Mouse (Mus musculus) layer of hippocampus, adult 8-10 months (tissue): ENCODE results near the gene Zfp296. TPM values are rescaled to one million over a fixed set of nuclear protein-coding genes. Genes with fewer than 3 reads are reported as not detected.
A peak's percentile ranks its signal among the peaks of the same experiment; 100 is the strongest.

Experiments used
- DNase-seq, 2 experiments: peaks; one replicate each; pipeline ENCODE4 v3.0.0; 2022; ENCODE audit warnings: low spot score in 2 of 2
- total RNA-seq, 4 experiments: library from RNA; stranded (reverse); gene quantifications; 2 replicates each; pipeline ENCODE4 v1.2.4; 2022

Zfp296 gene
- 1 to 10 TPM in 2 of 4 experiments, under 1 TPM in 2; 0.90 to 1.3 (median 1.0) TPM for total RNA-seq

- DNase-seq, result no peak
These were observed at the start of gene Zfp296, which contains the start of gene Gemin7 for GRCm38 (mm10) chr7:19577141-19577852. Gene Zfp296 (plus strand): TSS chr7:19577287. Gene Gemin7 (minus strand): TSS chr7:19577595.

- no peak for DNase-seq
These were observed 46.0 kb upstream of the Zfp296 start for GRCm38 (mm10) chr7:19531077-19531476.

DNA sequence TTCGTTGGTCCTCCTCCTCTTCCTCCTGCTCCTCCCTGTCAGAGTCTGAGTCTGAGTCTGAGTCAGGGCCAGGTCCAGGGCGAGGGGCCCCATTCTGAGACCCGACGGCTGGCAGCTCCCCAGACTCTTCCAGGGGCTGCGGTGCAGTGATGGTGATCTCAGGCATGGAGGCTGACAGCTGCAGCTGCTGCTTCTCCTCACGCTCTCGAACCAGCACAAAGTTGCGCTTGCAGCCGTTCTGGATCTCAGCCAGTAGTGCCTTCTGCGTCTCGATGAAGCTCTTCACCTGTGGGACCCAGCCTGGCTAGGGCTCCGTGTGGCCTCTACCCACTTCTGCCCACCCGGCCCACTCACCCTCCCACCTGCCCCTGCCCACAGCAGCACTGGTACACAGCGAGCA is 44.8 kb upstream of the Zfp296 start:
- DNase-seq, result no peak

DNA sequence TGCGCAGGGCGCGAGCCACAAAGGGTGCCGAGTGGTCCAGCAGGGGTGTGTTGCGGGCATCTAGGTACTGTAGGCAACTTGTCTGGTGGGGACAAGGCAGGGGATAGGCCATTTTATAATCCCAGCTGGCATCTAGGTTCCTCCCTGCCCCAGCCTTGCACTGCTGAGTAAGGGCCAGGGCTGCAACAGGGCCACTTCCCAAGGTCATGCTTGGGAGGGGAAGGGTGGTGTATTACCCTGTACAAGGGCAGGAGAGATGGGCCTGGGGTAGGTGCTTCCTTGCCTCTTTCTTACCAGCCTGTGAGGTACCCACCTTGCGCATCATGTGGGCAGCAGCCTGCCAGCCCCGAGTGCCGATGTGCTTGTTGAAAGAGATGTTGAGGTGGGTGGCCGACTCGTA is 42.4 kb upstream of the Zfp296 start:
- DNase-seq, result no peak

DNA sequence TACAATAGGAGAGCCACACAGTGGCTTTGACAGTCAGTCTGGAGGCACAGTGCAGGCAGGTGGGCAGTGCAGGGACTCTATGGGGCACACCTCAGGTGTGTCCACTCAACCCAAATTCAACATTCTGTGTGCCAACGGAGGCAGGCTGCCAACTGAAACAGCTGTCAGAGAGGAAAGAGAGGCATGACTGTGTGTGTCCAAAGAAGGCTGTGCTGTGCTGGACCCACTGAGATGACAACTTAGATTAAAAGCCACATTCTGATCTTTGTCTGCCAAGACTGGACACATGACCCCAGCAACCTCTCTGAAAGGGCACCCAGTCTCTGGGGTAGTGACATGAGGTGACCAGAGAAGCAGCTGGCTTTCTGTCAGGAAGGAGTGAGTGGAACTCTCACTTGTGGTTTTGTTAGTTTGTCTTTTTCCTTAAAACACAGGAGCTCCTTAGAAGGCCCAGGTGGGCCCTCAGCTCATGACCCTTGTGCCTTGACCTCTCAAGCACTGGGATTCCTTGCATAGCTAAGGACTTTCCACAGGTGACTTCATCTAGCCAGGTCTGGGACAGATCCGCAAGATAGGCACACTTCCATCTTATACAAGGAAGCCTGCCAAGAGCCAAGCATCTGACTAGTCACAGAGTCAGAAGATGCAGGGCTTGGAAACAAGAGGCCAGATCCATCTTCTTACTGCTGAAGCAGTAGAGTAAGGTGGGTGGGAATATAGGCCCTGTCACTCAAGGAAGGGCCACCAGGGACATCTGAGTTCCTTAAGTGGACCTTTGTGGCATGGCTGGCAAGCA is 36.1 kb upstream of the Zfp296 start:
- DNase-seq, result no peak

DNA sequence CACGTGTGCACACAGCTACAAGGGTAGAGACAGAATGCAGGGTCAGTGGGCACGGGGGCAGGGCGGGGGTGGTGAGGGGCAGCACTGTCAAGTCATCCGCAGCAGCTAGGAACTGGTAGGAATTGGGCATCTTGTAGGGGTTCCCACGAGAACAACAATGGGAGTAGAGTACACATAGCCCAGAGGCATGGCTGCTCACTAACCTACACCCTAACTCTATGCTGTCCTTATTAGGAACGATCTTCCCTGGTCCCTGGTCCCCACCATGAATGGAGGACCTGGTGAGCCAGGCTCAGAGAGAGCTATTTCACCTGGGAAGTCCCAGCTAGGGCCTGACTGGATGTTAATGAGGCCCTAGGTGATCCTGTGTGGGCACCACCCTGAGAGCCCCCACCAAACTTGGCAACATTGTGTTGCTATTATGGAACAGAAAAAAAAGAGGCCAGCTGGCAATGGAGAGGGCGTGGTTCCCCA is 35.4 kb upstream of the Zfp296 start:
- DNase-seq, result no peak

DNA sequence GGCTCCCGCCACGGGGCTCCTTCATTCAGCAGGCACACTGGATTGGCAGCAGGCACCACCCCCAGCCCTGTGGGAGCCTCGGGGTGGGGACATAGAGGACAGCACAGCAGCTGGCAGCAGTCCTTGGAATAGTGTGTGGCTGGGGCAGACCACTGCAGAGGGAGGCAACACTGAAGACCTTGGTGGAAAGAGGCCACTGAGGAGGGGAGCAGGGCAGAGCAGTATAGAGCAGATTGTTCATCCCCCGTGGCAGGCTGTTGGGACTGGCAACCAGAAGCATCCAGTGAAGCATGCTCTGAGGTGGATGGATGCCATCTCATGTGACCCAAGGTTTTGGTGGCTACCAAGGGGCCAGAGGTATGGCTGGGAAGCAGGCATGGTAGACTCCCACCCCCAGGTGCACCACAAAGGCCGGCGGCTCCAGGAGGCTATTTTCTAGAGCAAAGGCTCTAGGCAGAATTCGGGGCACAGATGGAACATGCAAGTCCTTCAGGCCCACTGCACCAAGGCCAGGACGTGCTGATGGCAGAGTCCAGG is 34.9 kb upstream of the Zfp296 start:
- no peak for DNase-seq

DNA sequence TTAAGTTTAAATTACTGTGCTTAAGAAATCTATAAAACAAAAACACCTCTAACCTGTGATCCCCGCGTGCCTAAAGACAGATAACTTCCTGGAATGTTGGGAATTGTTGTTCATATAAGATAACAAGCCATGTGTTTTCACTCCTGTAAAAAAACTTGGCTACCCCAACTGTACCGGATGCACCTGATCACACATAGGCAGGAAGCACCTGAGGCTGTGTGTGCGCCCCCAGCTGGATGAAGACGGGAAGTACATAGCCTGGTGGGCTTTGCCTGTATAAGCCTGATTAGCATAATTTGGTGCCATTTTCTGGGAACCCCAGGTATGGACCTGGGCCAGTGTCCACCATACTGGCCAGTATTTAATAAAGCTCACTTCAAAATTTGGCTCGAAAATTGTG is 33.5 kb upstream of the Zfp296 start:
- DNase-seq, result no peak

DNA sequence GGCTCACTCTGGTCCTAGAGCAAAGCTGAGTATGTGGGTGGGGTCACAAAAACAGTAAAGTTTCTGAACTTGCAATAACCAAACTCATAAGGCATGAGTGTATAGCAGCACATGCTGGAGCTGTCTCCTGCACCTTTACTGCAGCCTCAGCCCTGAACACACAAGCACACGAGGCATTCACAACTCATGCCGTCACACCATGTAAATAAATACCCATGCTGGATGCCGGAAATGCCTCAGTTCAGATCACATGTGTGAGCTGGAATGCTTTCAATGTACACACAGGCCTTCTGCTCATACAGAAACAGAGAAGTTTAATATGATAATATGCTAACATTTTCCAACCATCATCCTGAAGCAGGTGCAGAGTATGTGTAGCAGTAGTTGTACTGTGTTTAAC is 31.1 kb upstream of the Zfp296 start:
- no peak for DNase-seq

DNA sequence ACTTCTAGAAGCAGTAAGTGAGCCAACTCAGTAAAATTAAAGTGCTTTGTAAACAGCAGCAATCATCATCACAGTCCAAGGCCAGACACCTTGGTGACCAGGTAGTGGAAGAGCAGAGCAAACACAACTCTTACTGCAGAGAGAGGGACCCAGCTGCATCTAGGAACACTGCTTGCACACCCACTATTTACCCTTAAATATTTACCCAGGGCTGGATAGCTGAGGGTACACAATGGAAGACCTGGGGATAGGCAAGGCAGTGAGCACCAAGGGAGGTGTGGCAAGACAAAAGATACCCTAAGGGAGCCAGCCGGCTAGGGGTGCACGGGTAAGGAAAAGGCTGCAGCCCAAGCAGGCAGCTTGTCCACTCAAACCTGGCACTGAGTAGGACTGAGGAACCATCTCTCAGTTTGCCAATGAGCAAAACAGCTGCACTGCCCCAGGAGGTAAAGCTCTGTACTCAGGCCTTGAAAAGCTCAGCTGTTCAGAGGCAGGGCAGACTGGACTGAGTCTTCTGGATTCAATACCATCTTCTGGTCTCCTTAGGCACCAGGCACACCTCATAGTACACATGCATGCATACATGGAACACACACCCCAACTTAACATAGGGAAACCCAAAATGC is 29.6 kb upstream of the Zfp296 start:
- DNase-seq, result no peak

- no peak for DNase-seq
These were observed 27.7 kb upstream of the Zfp296 start for GRCm38 (mm10) chr7:19549394-19549793.

GRCm38 (mm10) chr7:19551634-19552033 is 25.5 kb upstream of the Zfp296 start:
- no peak for DNase-seq

GRCm38 (mm10) chr7:19552443-19552842 is 24.6 kb upstream of the Zfp296 start:
- no peak for DNase-seq

GRCm38 (mm10) chr7:19554168-19554567 is 22.9 kb upstream of the Zfp296 start:
- peak; percentile 39 to 51 for DNase-seq

GRCm38 (mm10) chr7:19557086-19557485 is 20.0 kb upstream of the Zfp296 start:
- no peak for DNase-seq

- DNase-seq, result no peak
These were observed 18.8 kb upstream of the Zfp296 start for GRCm38 (mm10) chr7:19557982-19558900.

DNA sequence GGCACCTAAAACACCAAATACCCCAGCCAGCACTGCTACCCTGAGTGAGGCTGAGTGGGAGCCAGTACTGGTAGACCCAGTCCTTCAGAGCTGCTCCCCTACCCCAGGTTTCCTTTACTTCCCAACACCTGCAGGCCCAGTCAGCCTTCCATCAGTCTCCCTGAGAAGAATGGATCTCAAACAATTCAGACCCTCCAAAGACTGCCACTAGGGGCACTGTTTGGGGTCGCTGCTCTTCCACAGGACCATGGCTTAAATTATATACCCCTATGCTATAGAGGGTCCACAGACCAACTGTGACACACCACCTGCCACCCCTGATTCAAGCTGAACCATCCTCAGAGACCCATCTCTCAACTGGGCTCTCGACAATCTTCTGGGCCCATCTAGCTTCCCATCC is 18.1 kb upstream of the Zfp296 start:
- DNase-seq, result no peak

DNA sequence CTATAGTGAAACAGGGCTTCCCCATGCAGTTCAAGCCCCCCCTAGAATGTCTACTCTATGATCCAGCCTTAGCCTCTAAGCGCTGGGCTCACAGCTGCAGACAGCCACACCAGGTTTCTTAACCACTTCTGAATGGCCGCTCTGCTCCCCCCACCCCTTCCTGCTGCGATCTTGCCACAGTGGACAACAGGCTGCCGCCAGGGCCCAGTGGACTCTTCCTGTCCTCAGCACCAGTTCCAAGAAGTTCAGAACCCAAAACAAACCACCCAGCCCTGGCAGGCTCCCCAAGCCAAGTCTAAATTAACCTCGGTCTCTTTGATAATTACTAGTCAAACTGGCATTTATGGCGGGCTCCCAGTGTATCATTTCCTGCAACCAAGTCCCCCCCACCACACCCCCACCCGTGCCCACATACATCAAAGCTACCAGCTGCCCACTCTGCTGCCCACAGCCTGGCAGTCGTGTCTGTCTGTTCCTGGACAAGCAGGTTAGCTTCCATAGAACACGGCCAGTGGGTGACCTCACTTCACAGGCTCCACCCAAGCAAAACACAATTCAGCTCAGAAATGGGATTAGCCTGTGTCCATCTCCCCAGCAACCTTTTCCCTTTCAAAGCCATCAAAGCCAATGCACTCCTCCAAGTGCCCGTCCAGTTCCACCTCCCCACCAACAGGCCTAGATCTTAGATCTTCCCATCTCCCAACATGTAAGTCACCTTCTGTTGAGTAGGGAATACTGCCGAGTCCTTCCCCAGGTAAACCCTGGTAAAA is 16.4 kb upstream of the Zfp296 start:
- DNase-seq, result no peak

DNA sequence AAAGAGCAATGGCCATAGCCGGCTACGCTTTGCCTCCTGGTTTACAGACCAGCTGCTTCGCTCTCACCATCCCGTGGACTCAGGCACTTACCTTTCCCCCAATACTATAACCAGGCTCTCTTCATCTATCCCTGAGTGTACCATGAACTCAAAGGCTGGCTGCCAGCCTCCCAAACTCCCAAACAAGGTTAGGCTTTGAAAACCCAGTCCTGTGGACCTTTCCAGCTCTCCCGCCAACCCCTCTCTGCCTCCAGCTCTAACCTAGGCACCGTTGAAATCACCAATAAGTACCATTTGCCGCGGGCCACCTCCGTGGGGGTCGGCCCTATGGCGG is 15.7 kb upstream of the Zfp296 start:
- DNase-seq, result no peak
